Mouse (Mus musculus): ENCODE results near the gene Akip1. TPM values are rescaled to one million over a fixed set of nuclear protein-coding genes. Genes with fewer than 3 reads are reported as not detected.
A peak's percentile ranks its signal among the peaks of the same experiment; 100 is the strongest.

The Akip1 gene
- polyA plus RNA-seq, 1 experiment from 2014 or later, result 32.4 TPM

DNA sequence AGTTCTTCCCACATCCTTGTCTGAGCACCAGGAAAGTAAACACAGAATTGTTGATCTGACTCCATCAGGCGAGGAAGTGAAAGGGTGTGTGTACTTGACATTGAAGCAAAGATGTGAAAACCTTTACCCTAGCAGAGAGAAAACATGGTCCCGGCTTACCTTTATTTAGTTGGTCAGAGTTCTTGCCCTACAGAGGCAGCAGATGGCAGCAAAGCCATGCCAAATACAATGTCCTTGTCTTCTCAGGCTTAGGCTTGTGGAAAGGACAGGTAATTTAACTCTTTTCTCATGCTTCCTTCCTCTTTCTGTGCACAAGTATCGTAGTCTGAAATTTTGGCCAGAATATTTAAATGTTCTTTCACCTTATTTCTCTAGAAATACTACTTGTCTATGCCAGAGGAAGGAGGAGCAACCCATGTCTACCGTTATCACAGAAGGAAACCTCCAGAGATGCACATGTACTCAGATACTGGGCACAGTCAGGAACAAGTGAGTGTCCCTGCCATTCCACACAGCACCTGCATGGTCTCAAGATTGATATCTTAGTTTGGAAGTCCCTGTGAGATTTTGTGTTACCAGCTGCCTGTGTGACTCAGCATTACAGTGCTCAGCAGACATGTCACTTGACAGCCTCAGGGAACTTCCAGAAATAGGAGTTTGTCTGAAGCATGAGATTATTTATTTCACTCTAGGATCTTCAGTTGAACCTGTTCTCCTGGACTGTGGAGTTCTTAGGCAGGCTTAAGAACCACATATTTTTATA lies 3.7 kb downstream of the Akip1 start:
- Histone ChIP-seq H3K27ac (ENCODE audit: low read depth) (no peak overlapping the region), H3K9ac (no peak overlapping the region), H3K27me3 (ENCODE audit: insufficient read depth, low read length) (no peaks in the 10 kb centered on the region), H3K4me3 (ENCODE audit: low read depth, low read length) (no peak overlapping the region), H3K4me1 (ENCODE audit: insufficient read depth) (peaks cover 16% of the 10 kb centered on the region; the same call in 1 of the 2 replicates), H3K4me2 (no peak overlapping the region), H3K9me3 (ENCODE audit: low read depth, low read length) (no peaks in the 10 kb centered on the region), H3K36me3 (ENCODE audit: insufficient read depth) (peaks cover 13% of the 10 kb centered on the region; the same call in 1 of the 2 replicates)
- TF ChIP-seq CTCF (IDR thresholded peaks at IDR 0.05; ENCODE audit: low read depth), result peak; percentile 79
- DNase-seq (peak; percentile 86), ATAC-seq (ENCODE audit: insufficient read depth) (no peak)
- WGBS, result 40% methylated on average over 4 of the region's 4 CpGs

DNA sequence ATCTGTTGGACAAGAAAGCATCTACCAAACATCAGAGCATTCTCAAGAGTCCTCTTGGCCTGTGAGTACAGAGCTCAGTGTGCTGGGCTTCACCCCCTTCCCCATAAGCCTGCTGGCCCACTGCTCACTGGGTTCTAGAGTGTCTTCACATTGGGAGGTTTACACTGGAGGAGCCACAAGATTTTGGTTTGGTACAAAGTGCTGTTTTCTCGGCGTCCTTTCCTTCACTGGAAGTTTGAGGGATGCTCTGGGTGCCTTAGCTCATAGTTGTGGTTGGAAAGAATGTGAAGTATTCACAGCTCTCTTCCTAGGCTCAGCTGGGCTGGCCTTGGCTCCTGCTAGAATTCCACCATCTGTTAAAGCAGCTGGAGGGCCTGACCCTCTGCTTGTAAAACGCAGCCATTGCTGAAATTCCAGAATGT lies 5.5 kb downstream of the Akip1 start:
- Histone ChIP-seq H3K4me3 (ENCODE audit: low read depth, low read length) (no peak overlapping the region), H3K27ac (ENCODE audit: low read depth) (peak overlapping the region; percentile 61; the same call in 1 of the 2 replicates), H3K9ac (no peak overlapping the region), H3K4me2 (no peak overlapping the region), H3K36me3 (ENCODE audit: insufficient read depth) (peaks cover 18% of the 10 kb centered on the region; the same call in 1 of the 2 replicates), H3K27me3 (ENCODE audit: insufficient read depth, low read length) (no peaks in the 10 kb centered on the region), H3K4me1 (ENCODE audit: insufficient read depth) (peaks cover 11% of the 10 kb centered on the region; the same call in 1 of the 2 replicates), H3K9me3 (ENCODE audit: low read depth, low read length) (no peaks in the 10 kb centered on the region)
- DNase-seq, result peak; percentile 85
- ATAC-seq (ENCODE audit: insufficient read depth), result peak; percentile 86
- WGBS, result 21% methylated on average over 3 of the region's 3 CpGs
- no peak for TF ChIP-seq CTCF (IDR thresholded peaks at IDR 0.05; ENCODE audit: low read depth)

GRCm38 (mm10) chr7:109710069-109710468 lies 6.6 kb downstream of the Akip1 start:
- no peak for ATAC-seq (ENCODE audit: insufficient read depth)
- Histone ChIP-seq H3K27ac (ENCODE audit: low read depth) (no peak overlapping the region), H3K4me1 (ENCODE audit: insufficient read depth) (0 out of 2 replicates have a peak, but pooled peaks cover 2% of the 10 kb centered on the region), H3K4me2 (no peak overlapping the region), H3K36me3 (ENCODE audit: insufficient read depth) (peaks cover 18% of the 10 kb centered on the region; the same call in 1 of the 2 replicates), H3K9me3 (ENCODE audit: low read depth, low read length) (no peaks in the 10 kb centered on the region), H3K4me3 (ENCODE audit: low read depth, low read length) (no peak overlapping the region), H3K27me3 (ENCODE audit: insufficient read depth, low read length) (no peaks in the 10 kb centered on the region), H3K9ac (no peak overlapping the region)
- no peak for TF ChIP-seq CTCF (IDR thresholded peaks at IDR 0.05; ENCODE audit: low read depth)
- no peak for DNase-seq
- WGBS, result 41% methylated on average over 1 of the region's 1 CpGs

DNA sequence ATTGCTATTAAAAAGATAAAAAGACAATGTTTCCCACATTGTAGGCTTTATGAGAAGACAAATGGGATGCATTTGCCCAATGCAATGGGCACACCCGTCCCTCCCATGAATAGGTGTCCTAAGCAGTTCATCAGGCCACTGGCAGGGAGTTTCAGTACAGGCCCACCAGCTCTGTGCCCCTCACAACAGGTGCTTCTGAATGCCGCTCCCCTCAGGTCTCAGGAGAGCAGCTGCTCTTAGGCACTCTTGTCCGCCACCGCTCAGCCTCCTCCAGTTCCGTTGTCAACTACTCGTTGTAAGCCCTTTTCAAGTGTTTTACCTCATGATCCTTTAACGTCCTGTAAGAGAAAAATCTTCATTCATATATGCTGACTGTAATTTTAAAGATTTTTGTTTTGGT lies 8.7 kb downstream of the Akip1 start:
- Histone ChIP-seq H3K9me3 (ENCODE audit: low read depth, low read length) (no peaks in the 10 kb centered on the region), H3K4me1 (ENCODE audit: insufficient read depth) (no peaks in the 10 kb centered on the region), H3K9ac (no peak overlapping the region), H3K27ac (ENCODE audit: low read depth) (no peak overlapping the region), H3K36me3 (ENCODE audit: insufficient read depth) (peaks cover 18% of the 10 kb centered on the region; the same call in 1 of the 2 replicates), H3K4me2 (no peak overlapping the region), H3K27me3 (ENCODE audit: insufficient read depth, low read length) (no peaks in the 10 kb centered on the region), H3K4me3 (ENCODE audit: low read depth, low read length) (no peak overlapping the region)
- ATAC-seq (ENCODE audit: insufficient read depth), result no peak
- 84% methylated on average over 7 of the region's 7 CpGs for WGBS
- DNase-seq, result no peak
- no peak for TF ChIP-seq CTCF (IDR thresholded peaks at IDR 0.05; ENCODE audit: low read depth)

DNA sequence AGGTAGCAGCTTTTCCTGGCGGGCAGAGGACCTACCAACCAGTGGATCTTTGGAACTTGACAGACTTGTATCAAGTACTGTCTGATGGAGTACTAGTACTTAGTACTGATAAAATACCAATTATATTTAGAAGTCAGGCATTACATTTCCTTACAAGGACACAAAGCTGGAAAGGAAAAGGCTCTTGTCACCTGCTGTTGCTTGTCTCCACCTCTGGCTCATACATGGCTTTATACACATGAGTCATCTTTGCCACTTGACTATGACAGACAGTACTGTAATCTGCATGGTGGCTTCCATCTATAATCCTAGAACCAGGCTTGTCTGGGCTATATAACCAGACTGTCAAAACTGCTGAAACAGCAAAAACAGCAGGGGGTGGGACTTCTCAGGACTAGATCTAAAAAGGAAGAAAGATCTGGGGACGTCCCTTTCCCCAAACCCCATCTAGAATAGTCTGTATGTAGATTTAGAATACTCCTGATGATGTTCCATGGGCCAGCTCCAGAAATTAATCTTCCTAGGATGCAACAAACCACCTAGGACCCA lies 10.0 kb downstream of the Akip1 start:
- WGBS, result 91% methylated on average over 2 of the region's 2 CpGs
- no peak overlapping the region for H3K27ac ChIP-seq (ENCODE audit: low read depth)

DNA sequence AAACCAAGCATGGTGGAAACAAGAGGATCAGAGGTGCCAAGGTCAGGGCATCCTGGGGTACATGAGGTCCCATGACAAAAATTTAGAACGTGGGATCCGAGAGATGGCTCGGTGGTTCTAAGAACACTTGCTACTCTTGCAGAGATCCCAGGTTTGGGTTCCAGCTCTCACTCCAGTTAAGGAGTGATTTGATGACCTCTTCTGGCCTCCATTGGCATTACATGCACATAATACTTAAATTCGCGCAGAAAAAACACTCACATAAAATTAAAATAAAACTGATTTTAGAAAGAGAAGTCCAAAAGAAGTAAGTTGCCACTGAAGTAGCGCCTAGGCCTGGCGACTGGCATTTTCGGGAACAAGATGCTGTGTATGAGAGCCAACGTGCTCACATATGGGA lies 15.8 kb downstream of the Akip1 start:
- ATAC-seq (ENCODE audit: insufficient read depth) (no peak; the same call in 1 of the 2 replicates), DNase-seq (peak; percentile 85)
- no peak overlapping the region for H3K27ac ChIP-seq (ENCODE audit: low read depth)
- no peaks in the 10 kb centered on the region for H3K27me3 ChIP-seq (ENCODE audit: insufficient read depth, low read length)
- H3K4me1 ChIP-seq (ENCODE audit: insufficient read depth), result no peaks in the 10 kb centered on the region
- H3K9me3 ChIP-seq (ENCODE audit: low read depth, low read length), result no peaks in the 10 kb centered on the region
- no peak overlapping the region for H3K4me3 ChIP-seq (ENCODE audit: low read depth, low read length)
- WGBS, result 56% methylated on average over 9 of the region's 9 CpGs
- H3K36me3 ChIP-seq (ENCODE audit: insufficient read depth), result no peaks in the 10 kb centered on the region
- peak; percentile 64 for TF ChIP-seq CTCF (IDR thresholded peaks at IDR 0.05; ENCODE audit: low read depth)
- H3K4me2 ChIP-seq, result no peak overlapping the region
- H3K9ac ChIP-seq, result no peak overlapping the region

More for the DNA sequence above, 10.0 kb downstream of the Akip1 start:
- ATAC-seq (ENCODE audit: insufficient read depth) (no peak), DNase-seq (no peak)
- no peak for TF ChIP-seq CTCF (IDR thresholded peaks at IDR 0.05; ENCODE audit: low read depth)
- Histone ChIP-seq H3K4me2 (no peak overlapping the region), H3K27me3 (ENCODE audit: insufficient read depth, low read length) (no peaks in the 10 kb centered on the region), H3K9me3 (ENCODE audit: low read depth, low read length) (no peaks in the 10 kb centered on the region), H3K4me1 (ENCODE audit: insufficient read depth) (no peaks in the 10 kb centered on the region), H3K36me3 (ENCODE audit: insufficient read depth) (peaks cover 18% of the 10 kb centered on the region; the same call in 1 of the 2 replicates), H3K4me3 (ENCODE audit: low read depth, low read length) (no peak overlapping the region), H3K9ac (no peak overlapping the region)

DNA sequence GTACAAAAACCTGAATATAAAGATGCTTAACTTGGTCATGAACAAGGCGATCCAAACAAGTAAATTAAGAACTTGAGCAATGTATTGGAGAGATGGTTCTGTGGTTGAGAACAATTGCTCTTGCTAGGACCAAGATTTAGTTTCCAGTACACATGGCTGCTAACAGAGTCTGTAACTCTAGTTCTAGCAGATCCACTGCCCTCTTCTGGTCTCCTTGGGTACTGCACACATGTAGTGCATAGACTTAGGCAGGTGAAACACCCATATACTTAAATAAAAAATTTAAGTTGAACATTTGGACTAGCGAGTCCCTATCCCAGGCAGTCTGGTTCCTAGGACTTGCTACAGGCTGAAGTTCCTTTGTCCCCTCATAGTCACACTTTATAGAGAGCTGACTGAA lies 19.1 kb downstream of the Akip1 start:
- H3K9ac ChIP-seq, result no peak overlapping the region
- H3K36me3 ChIP-seq (ENCODE audit: insufficient read depth), result no peaks in the 10 kb centered on the region
- no peaks in the 10 kb centered on the region for H3K4me1 ChIP-seq (ENCODE audit: insufficient read depth)
- H3K4me2 ChIP-seq, result no peak overlapping the region
- peak; percentile 40; the same call in 1 of the 2 replicates for TF ChIP-seq CTCF (IDR thresholded peaks at IDR 0.05; ENCODE audit: low read depth)
- H3K27ac ChIP-seq (ENCODE audit: low read depth), result no peak overlapping the region
- DNase-seq (peak; percentile 38), ATAC-seq (ENCODE audit: insufficient read depth) (no peak)
- no peak overlapping the region for H3K4me3 ChIP-seq (ENCODE audit: low read depth, low read length)
- 97% methylated on average over 2 of the region's 2 CpGs for WGBS
- no peaks in the 10 kb centered on the region for H3K27me3 ChIP-seq (ENCODE audit: insufficient read depth, low read length)
- H3K9me3 ChIP-seq (ENCODE audit: low read depth, low read length), result no peaks in the 10 kb centered on the region
